Mouse (Mus musculus) midbrain, embryonic 15.5 days (tissue): ENCODE measurements around the gene Mbl1. TPM values are rescaled to one million over a fixed set of nuclear protein-coding genes. Genes with fewer than 3 reads are reported as not detected.

ENCODE experiments used
- ATAC-seq: fragments of 200-750 bp; cut with Nextera tagmentation; replicated peaks from 2 replicates; pipeline ENCODE4 v1.8.0; 2017; ENCODE audit warnings: moderate TSS enrichment
- H3K27ac ChIP-seq: fragments of 300-500 bp; sonication (generic); 2 replicates; pipeline ENCODE4 v1.5.1; 2015; ENCODE audit warnings: mild to moderate bottlenecking, inconsistent platforms
- H3K27me3 ChIP-seq: fragments of 300-500 bp; sonication (generic); replicated peaks from 2 replicates; pipeline ENCODE4 v1.6.1; 2015; ENCODE audit warnings: inconsistent platforms
- H3K36me3 ChIP-seq: fragments of 300-500 bp; sonication (generic); replicated peaks from 2 replicates; pipeline ENCODE4 v1.6.1; 2015; ENCODE audit warnings: inconsistent platforms
- H3K4me1 ChIP-seq: fragments of 300-500 bp; sonication (generic); 2 replicates; pipeline ENCODE4 v1.6.1; 2015; ENCODE audit warnings: inconsistent platforms
- H3K4me2 ChIP-seq: fragments of 300-500 bp; sonication (generic); 2 replicates; pipeline ENCODE4 v1.6.1; 2015; ENCODE audit warnings: inconsistent platforms, mild to moderate bottlenecking, moderate library complexity
- H3K4me3 ChIP-seq: fragments of 300-500 bp; sonication (generic); 2 replicates; pipeline ENCODE4 v1.5.1; 2015; ENCODE audit warnings: mild to moderate bottlenecking, inconsistent platforms
- H3K9ac ChIP-seq: fragments of 300-500 bp; sonication (generic); 2 replicates; pipeline ENCODE4 v1.6.1; 2015; ENCODE audit warnings: mild to moderate bottlenecking, inconsistent platforms
- H3K9me3 ChIP-seq: fragments of 300-500 bp; sonication (generic); 2 replicates; pipeline ENCODE4 v1.6.1; 2016; ENCODE audit warnings: inconsistent platforms
- WGBS: fragments of 180-500 bp; shearing (Covaris S2); methylation state at CpG from one replicate; pipeline ENCODE4 v1.1.7; 2015; ENCODE audit warnings: mixed read lengths; 5-methylcytosine and 5-hydroxymethylcytosine counted together
- polyA plus RNA-seq: library from polyadenylated mRNA; unstranded; fragments of >200 nt; fragmentation: Nextera tagmentation; extraction: Ambion mirVana; gene quantifications from 2 replicates; pipeline ENCODE4 v1.2.1, GENCODE M21; 2015

The Mbl1 gene
- not detected in 2 replicates for polyA plus RNA-seq

DNA sequence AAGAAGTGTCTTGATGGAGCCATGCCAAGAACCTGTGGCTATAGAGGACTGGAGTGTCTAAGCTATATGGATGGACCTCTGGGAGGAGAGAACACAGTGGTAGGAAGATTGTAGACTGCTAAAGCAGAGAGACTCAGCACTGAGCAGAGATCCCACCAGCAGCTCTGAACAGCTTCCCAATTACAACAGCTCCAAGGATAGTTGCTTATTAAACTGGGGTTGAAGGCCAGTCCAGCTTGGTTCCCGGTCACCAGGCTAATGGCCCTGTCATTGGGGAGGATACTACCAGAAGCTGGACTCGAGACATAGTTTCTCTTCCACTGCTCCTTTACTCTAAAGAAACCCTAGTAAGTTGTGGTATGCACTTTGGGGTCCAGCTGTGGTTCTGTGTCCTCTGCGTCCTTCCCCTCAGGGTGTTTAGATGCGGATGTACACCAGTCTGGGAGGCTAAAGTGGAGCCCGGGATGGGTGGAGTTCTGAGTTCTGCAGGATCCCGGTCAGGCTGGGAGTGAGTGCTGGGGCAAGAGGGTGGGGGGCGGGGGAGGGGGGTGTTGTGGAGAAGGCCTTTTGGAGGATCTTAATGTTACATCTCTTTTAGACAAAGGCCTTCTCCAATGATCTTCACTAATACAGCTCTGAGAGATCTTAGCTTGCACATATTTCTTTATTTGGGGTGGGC, at the start of gene Mbl1:
Gene Mbl1 (plus strand): TSS at position 239 of the 679 bp plus-strand sequence.
- H3K4me3 ChIP-seq, result no peak within 1 kb of the TSS
- no peak for ATAC-seq
- no peaks in the 10 kb centered on the region for H3K9me3 ChIP-seq
- no peaks in the 10 kb centered on the region for H3K27me3 ChIP-seq
- WGBS, result 92% methylated on average over 7 of the region's 7 CpGs
- no peaks in the 10 kb centered on the region for H3K4me1 ChIP-seq
- H3K36me3 ChIP-seq, result no peaks in the 10 kb centered on the region
- H3K27ac ChIP-seq, result no peak within 1 kb of the TSS
- H3K4me2 ChIP-seq, result no peak within 1 kb of the TSS
- no peak within 1 kb of the TSS for H3K9ac ChIP-seq

DNA sequence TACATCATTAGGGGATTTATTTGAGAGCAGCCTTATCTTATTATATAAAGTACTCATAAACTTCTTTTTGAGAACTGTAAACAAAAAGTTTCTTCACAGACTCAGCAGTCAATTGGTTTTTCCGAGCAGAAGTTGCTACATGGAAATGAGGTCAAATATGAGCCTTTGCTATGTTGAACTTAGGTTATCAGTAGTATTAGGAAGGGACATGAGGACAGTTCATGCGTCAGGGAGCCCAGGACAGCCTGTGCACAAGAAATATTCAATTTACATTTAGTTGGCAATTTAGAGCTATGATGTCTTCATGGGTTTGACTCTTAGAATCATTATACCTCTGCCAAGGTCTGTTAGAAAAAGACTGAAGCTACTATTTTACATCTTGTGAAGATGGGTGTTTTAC, 49.0 kb upstream of the Mbl1 start:
- Histone ChIP-seq H3K36me3 (no peaks in the 10 kb centered on the region), H3K9ac (no peak overlapping the region), H3K27ac (no peak overlapping the region), H3K4me2 (no peak overlapping the region), H3K27me3 (no peaks in the 10 kb centered on the region), H3K4me1 (no peaks in the 10 kb centered on the region), H3K4me3 (no peak overlapping the region), H3K9me3 (no peaks in the 10 kb centered on the region)
- 75% methylated on average over 2 of the region's 2 CpGs for WGBS
- ATAC-seq, result no peak

DNA sequence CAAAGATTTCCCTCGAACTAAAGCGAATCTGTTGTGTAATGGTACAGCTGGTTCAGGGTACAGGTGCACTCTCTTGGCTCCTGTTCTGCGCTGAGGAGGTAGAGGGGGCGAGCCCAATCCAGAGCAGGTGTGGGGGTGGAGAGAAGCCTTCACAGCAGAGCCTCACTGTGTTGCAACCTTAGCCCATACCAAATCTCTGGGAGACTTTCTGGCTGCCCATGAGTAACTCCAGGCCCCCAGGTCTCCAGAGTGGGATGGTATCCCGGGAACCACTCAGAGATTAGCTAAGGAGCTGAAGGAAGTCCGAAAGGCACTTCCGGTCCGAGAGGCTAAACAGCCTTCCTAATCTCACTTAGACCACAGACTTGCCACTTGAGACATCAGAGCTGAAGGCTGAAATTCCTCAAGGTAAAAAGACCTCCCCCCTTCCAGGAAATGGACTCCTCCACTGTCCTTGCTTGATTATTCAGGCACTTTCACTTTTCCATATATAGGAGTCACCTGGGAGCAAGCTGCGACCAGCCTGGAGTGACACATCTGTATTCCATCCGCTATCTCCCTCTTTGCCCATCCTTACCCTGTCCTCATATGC, 46.3 kb upstream of the Mbl1 start, which contains the start of gene Mat1a:
Gene Mat1a (plus strand): TSS at position 183 of the 592 bp plus-strand sequence.
- Histone ChIP-seq H3K9me3 (no peaks in the 10 kb centered on the region), H3K27ac (no peak within 1 kb of the TSS), H3K4me3 (no peak within 1 kb of the TSS), H3K4me2 (no peak within 1 kb of the TSS), H3K36me3 (no peaks in the 10 kb centered on the region), H3K9ac (no peak within 1 kb of the TSS), H3K4me1 (no peaks in the 10 kb centered on the region), H3K27me3 (no peaks in the 10 kb centered on the region)
- ATAC-seq, result no peak
- WGBS, result 72% methylated on average over 10 of the region's 10 CpGs

DNA sequence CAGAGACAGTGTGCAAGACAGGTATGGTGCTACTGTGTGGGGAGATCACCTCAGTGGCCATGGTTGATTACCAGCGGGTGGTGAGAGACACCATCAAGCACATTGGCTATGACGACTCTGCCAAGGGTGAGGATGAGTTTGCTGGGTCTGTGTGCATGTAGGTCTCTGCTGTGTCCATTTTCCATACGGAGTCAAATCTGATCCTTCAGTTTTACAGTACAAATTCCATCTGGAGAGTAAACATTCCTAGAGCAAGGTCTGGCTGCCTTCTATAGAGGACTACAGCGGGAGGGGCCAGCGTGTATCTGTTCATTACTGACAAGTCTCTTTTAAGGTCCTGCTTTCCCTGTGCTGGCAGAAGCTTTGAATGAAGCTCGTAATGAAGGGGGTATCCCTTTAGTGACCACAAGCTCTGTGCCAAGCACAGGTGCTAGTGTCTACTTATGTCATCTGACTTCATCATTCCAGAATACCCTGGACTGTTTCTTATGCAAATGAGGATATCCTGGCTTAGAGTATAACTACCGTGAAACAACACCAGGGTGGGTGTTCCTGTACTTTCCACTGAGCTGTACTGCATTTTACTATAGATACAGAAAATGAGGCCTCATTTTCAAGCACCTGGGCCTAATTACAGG, 40.1 kb upstream of the Mbl1 start:
- Histone ChIP-seq H3K9ac (no peak overlapping the region), H3K9me3 (no peaks in the 10 kb centered on the region), H3K27ac (no peak overlapping the region), H3K4me2 (no peak overlapping the region), H3K27me3 (no peaks in the 10 kb centered on the region), H3K36me3 (no peaks in the 10 kb centered on the region), H3K4me3 (no peak overlapping the region), H3K4me1 (no peaks in the 10 kb centered on the region)
- WGBS, result 90% methylated on average over 7 of the region's 7 CpGs
- ATAC-seq, result no peak

DNA sequence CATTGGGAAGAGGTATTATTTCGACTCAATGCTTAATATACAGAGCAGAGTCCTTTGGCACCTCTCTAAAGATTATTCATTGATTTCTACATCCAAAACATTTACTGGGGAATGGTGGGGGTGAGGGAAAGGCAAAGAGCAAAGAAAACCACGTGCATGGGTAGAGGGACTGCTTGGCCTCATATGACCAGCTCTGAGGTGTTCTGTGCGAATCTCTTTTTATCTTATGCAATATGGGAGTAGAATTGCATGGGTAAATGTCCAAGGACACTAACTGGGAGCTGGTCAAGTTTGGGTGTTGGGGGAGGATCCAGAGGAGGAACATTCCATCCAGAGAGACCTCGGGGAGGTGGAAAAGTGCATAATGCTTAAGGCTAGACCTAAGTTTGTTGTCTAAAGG, 38.3 kb upstream of the Mbl1 start:
- H3K36me3 ChIP-seq, result no peaks in the 10 kb centered on the region
- no peak overlapping the region for H3K4me3 ChIP-seq
- no peaks in the 10 kb centered on the region for H3K27me3 ChIP-seq
- no peak overlapping the region for H3K27ac ChIP-seq
- H3K9me3 ChIP-seq, result no peaks in the 10 kb centered on the region
- WGBS, result 82% methylated on average over 4 of the region's 4 CpGs
- no peak overlapping the region for H3K9ac ChIP-seq
- no peaks in the 10 kb centered on the region for H3K4me1 ChIP-seq
- no peak overlapping the region for H3K4me2 ChIP-seq
- ATAC-seq, result no peak

DNA sequence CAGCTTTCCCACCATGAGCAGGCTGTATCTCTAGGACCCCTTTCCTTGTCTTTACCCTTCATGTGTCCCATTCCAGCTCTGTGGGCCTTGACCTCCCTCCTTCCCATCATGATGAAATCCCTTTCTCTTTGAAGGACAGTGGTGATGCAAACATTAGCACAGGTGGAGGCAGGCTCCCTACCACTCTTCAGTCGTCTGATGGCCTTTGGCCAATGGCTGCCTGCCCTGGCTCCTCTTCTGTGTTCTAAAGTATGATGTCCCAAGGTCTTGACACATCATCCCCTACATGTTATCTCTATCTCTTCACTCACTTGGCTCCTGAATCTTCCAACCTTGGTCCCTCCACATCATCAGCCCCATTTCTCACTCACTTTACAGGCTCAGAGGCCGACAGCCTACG, 35.0 kb upstream of the Mbl1 start:
- Histone ChIP-seq H3K4me2 (no peak overlapping the region), H3K36me3 (no peaks in the 10 kb centered on the region), H3K4me1 (no peaks in the 10 kb centered on the region), H3K9ac (no peak overlapping the region), H3K9me3 (no peaks in the 10 kb centered on the region), H3K27ac (no peak overlapping the region), H3K4me3 (no peak overlapping the region), H3K27me3 (no peaks in the 10 kb centered on the region)
- ATAC-seq, result no peak
- WGBS, result 84% methylated on average over 3 of the region's 3 CpGs

DNA sequence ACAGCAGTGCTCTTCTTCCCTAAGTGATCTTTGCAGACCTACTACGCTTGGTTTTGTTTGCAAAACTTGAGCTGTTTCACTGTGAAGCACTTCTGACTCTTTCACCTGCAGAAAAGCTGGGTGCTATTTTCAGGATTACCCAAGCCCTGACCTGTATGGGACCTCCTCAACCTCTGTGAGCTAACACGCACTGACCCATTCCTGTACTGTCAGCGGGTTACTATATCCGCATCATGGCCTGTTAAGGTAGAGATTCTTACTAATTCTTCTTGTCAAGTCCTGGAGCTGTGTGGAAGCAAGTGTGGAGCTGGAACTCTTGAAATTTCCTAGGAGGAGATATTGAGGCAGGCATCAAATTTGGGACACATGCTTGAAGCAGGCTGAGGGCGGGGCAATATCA, 26.6 kb upstream of the Mbl1 start:
- Histone ChIP-seq H3K9me3 (no peaks in the 10 kb centered on the region), H3K4me1 (no peaks in the 10 kb centered on the region), H3K4me3 (no peak overlapping the region), H3K9ac (no peak overlapping the region), H3K27ac (no peak overlapping the region), H3K36me3 (no peaks in the 10 kb centered on the region), H3K27me3 (no peaks in the 10 kb centered on the region), H3K4me2 (no peak overlapping the region)
- ATAC-seq, result no peak
- WGBS, result 90% methylated on average over 5 of the region's 5 CpGs

DNA sequence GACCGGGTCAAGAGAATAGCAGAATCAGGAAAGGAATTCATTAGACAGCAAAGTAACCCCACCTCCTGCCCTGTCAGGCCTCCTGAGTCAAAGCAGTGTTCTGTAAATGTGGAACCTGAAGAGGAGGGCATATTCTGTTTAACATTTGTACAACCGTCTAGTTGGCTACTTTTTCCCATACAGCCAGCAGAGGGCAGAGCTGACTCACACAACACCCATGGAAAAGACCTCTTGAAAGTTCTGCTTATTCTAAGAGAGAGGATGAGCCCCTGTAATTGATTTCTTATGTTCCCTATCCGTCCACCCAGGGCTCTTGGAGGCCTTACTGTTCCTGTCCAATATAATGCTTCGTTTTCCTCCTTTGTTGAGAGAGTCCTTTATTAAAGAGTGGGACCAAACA, 23.3 kb upstream of the Mbl1 start:
- Histone ChIP-seq H3K9me3 (no peaks in the 10 kb centered on the region), H3K9ac (no peak overlapping the region), H3K36me3 (no peaks in the 10 kb centered on the region), H3K27me3 (no peaks in the 10 kb centered on the region), H3K4me1 (no peaks in the 10 kb centered on the region), H3K4me2 (no peak overlapping the region), H3K27ac (no peak overlapping the region), H3K4me3 (no peak overlapping the region)
- 19% methylated on average over 4 of the region's 4 CpGs for WGBS
- peak; percentile 75; the same call in 1 of the 2 replicates for ATAC-seq

DNA sequence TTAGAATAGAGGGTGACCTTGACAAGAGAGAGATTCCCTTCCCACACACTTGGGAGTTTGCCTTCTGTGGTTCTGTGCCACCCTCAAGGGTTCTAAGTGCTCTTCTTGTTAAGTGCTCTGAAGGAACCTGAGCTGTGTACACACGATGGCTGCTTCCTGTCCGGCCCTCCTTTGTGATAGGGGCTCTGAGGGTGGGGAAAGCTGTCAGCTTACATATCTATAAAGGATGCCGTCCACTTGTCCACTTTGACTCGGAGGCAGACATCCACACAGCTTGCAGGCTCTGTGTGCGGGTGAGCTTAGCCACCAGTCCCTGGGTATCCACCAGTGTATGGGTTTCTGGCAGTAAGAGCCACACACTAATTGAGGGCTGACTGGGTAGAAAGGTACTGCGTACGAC, 19.7 kb upstream of the Mbl1 start, which contains the start of gene Sftpa1:
Gene Sftpa1 (plus strand): TSS at position 243 of the 400 bp plus-strand sequence.
- Histone ChIP-seq H3K4me2 (no peak within 1 kb of the TSS), H3K4me3 (no peak within 1 kb of the TSS), H3K27ac (no peak within 1 kb of the TSS), H3K4me1 (no peaks in the 10 kb centered on the region), H3K9ac (no peak within 1 kb of the TSS), H3K9me3 (no peaks in the 10 kb centered on the region), H3K27me3 (no peaks in the 10 kb centered on the region), H3K36me3 (no peaks in the 10 kb centered on the region)
- 82% methylated on average over 7 of the region's 7 CpGs for WGBS
- no peak for ATAC-seq

DNA sequence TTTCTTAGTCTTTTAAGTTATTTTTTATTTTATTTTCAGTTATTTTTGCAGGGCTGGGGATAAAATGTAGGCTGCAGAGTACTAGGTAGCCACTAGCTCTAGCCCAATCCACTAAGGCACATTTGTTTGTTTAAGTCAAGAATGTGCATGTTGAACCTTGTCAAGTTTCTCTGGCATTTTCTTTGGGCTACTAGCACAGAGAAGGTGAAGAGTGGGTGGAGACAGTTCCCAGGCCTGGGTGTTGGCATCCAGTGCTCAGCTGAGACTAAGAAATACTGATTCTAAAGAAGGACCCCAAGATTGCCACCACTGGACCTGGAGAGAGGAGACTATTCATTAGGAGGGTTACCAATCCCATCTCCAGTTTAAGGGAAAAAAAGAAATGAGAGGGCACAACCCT, 14.3 kb upstream of the Mbl1 start:
- no peaks in the 10 kb centered on the region for H3K4me1 ChIP-seq
- no peak overlapping the region for H3K4me3 ChIP-seq
- H3K9ac ChIP-seq, result no peak overlapping the region
- no peak overlapping the region for H3K27ac ChIP-seq
- no peak overlapping the region for H3K4me2 ChIP-seq
- H3K9me3 ChIP-seq, result no peaks in the 10 kb centered on the region
- ATAC-seq, result no peak
- H3K27me3 ChIP-seq, result no peaks in the 10 kb centered on the region
- no peaks in the 10 kb centered on the region for H3K36me3 ChIP-seq

DNA sequence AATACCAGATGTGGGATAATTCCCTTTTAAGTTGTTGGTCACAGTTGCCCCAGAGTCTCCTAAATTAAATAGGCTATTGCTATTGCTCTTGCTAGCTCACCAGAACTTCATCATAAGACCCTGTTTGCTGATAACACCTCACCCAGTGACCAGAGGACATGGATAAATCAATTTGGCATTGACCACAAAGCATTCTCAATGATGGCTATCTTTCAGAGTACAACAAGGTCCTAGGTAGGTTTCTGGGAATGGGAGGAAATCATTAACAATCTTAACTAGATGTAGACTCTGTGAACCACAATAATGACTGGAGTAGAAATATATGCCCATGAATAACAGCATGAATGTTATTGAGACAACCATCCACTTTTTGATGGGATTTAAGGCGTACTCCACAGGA, 10.6 kb upstream of the Mbl1 start:
- Histone ChIP-seq H3K4me2 (no peak overlapping the region), H3K4me1 (no peaks in the 10 kb centered on the region), H3K9me3 (no peaks in the 10 kb centered on the region), H3K9ac (no peak overlapping the region), H3K27ac (no peak overlapping the region), H3K4me3 (no peak overlapping the region), H3K27me3 (no peaks in the 10 kb centered on the region), H3K36me3 (no peaks in the 10 kb centered on the region)
- 79% methylated on average over 1 of the region's 1 CpGs for WGBS
- no peak for ATAC-seq

DNA sequence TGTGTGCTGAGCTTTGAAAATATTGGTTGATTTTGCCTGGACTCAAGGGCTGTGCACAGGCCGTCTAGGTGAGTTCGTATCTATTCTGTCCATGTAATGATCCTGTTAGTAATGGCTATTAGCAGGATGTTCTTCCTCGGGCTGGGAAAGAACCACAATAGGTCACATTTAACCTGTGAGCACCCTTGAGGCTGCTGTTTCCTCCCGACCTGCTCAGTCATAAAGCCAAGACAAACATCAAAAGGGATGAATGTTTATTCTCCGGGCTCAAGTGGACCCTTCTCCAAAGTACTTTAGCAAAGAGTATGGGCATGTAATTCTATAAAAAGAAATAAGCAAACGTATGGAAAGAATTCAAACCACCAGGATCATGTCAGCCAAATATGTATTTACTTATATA, 5.2 kb upstream of the Mbl1 start:
- H3K27ac ChIP-seq, result no peak overlapping the region
- ATAC-seq, result no peak
- no peak overlapping the region for H3K4me2 ChIP-seq
- WGBS, result 65% methylated on average over 6 of the region's 6 CpGs
- no peaks in the 10 kb centered on the region for H3K9me3 ChIP-seq
- H3K36me3 ChIP-seq, result no peaks in the 10 kb centered on the region
- H3K9ac ChIP-seq, result no peak overlapping the region
- no peak overlapping the region for H3K4me3 ChIP-seq
- no peaks in the 10 kb centered on the region for H3K4me1 ChIP-seq
- H3K27me3 ChIP-seq, result no peaks in the 10 kb centered on the region

DNA sequence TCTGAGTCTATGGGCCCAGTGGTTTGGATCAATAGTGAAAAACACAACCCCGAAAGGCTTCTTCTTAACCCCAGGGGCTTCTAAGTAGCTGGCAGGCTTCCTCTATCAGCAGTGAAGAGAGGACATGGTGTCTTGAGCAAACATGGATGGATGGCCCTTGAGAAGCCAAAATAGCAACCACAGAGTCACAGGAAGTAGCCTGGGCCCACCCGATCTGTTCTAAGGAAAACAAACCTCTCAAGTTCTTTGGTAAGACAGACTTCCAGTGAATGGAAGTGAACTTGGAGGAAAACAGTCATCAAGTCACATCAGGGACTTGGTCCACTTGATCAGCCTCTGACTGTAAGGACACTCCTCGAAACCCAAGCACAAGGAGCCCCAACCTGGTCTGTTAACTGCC, 4.3 kb upstream of the Mbl1 start:
- H3K27me3 ChIP-seq, result no peaks in the 10 kb centered on the region
- H3K4me3 ChIP-seq, result no peak overlapping the region
- H3K4me2 ChIP-seq, result no peak overlapping the region
- 87% methylated on average over 3 of the region's 3 CpGs for WGBS
- no peak overlapping the region for H3K9ac ChIP-seq
- no peaks in the 10 kb centered on the region for H3K4me1 ChIP-seq
- H3K36me3 ChIP-seq, result no peaks in the 10 kb centered on the region
- no peak for ATAC-seq
- H3K9me3 ChIP-seq, result no peaks in the 10 kb centered on the region
- H3K27ac ChIP-seq, result no peak overlapping the region
